Mouse (Mus musculus) layer of hippocampus, postnatal 36 days (tissue): ENCODE measurements around the gene Atf6b. TPM values are rescaled to one million over a fixed set of nuclear protein-coding genes. Genes with fewer than 3 reads are reported as not detected.

Experiments used
- DNase-seq, 2 experiments: peaks; one replicate each; pipeline ENCODE4 v3.0.0; 2022
- total RNA-seq, 2 experiments: library from RNA; stranded (reverse); gene quantifications; 2 replicates each; pipeline ENCODE4 v1.2.3; 2021

The Atf6b gene
- total RNA-seq, result 100 to 1,000 TPM in 1 of 2 experiments, 10 to 100 TPM in 1; 89.9 to 101 TPM

- peak; percentile 94 to 96 for DNase-seq
Observed at GRCm38 (mm10) chr17:34646906-34647787, at the start of gene Atf6b. Gene Atf6b, plus strand, starts transcription at chr17:34647146.

GRCm38 (mm10) chr17:34597566-34598095, 49.3 kb upstream of the Atf6b start, which contains the start of gene Ager:
Gene Ager, plus strand, starts transcription at chr17:34597862.
- peak in 1 of 2 experiments; percentile 5 for DNase-seq

- no peak for DNase-seq
Observed at GRCm38 (mm10) chr17:34599891-34600290, 47.1 kb upstream of the Atf6b start.

- DNase-seq, result no peak
Observed at GRCm38 (mm10) chr17:34601796-34602195, 45.1 kb upstream of the Atf6b start.

GRCm38 (mm10) chr17:34603375-34604060, 43.4 kb upstream of the Atf6b start, which contains the start of gene Rnf5:
Gene Rnf5, minus strand, starts transcription at chr17:34603690.
- DNase-seq, result peak; percentile 96 to 97

GRCm38 (mm10) chr17:34604061-34604508, 42.9 kb upstream of the Atf6b start, which contains the start of gene Agpat1:
Gene Agpat1, plus strand, starts transcription at chr17:34604262.
- peak; percentile 94 to 98 for DNase-seq

GRCm38 (mm10) chr17:34604511-34605237, 42.3 kb upstream of the Atf6b start:
- DNase-seq, result peak in 1 of 2 experiments; percentile 20

- peak; percentile 98 for DNase-seq
Observed at GRCm38 (mm10) chr17:34605609-34606008, 41.3 kb upstream of the Atf6b start.

GRCm38 (mm10) chr17:34606186-34607039, 40.5 kb upstream of the Atf6b start:
- DNase-seq, result no peak

GRCm38 (mm10) chr17:34607997-34608396, 38.9 kb upstream of the Atf6b start:
- no peak for DNase-seq

- DNase-seq, result no peak
Observed at GRCm38 (mm10) chr17:34611050-34611449, 35.9 kb upstream of the Atf6b start.

GRCm38 (mm10) chr17:34613054-34613645, 33.8 kb upstream of the Atf6b start:
- no peak for DNase-seq

GRCm38 (mm10) chr17:34613830-34614229, 33.1 kb upstream of the Atf6b start:
- no peak for DNase-seq

GRCm38 (mm10) chr17:34615871-34616270, 31.1 kb upstream of the Atf6b start, which contains the start of gene Egfl8:
Gene Egfl8, minus strand, starts transcription at chr17:34615971.
- no peak for DNase-seq

- peak in 1 of 2 experiments; percentile 72 for DNase-seq
Observed at GRCm38 (mm10) chr17:34618999-34619398, 27.9 kb upstream of the Atf6b start.

- DNase-seq, result no peak
Observed at GRCm38 (mm10) chr17:34621006-34621405, 25.9 kb upstream of the Atf6b start.

- no peak for DNase-seq
Observed at GRCm38 (mm10) chr17:34623161-34623560, 23.8 kb upstream of the Atf6b start.

- DNase-seq, result no peak
Observed at GRCm38 (mm10) chr17:34624981-34625380, 22.0 kb upstream of the Atf6b start.

GRCm38 (mm10) chr17:34626062-34626772, 20.7 kb upstream of the Atf6b start:
- DNase-seq, result no peak

GRCm38 (mm10) chr17:34626773-34627092, 20.2 kb upstream of the Atf6b start:
- DNase-seq, result peak in 1 of 2 experiments; percentile 58
